Mouse (Mus musculus) midbrain, embryonic 10.5 days (tissue): ENCODE measurements around the gene Traf2. TPM values are rescaled to one million over a fixed set of nuclear protein-coding genes. Genes with fewer than 3 reads are reported as not detected.

ENCODE experiments used
- DNase-seq: peaks from one replicate; pipeline ENCODE4 v3.0.0-alpha.2; 2017; ENCODE audit warnings: low spot score
- H3K27ac ChIP-seq: fragments of 300-500 bp; sonication (generic); replicated peaks from 2 replicates; pipeline ENCODE4 v1.5.1; 2016; ENCODE audit warnings: mild to moderate bottlenecking
- H3K27me3 ChIP-seq: fragments of 300-500 bp; sonication (generic); 2 replicates; pipeline ENCODE4 v1.6.1; 2016; ENCODE audit warnings: low read depth, mild to moderate bottlenecking; ENCODE audit not compliant: poor library complexity, severe bottlenecking
- H3K36me3 ChIP-seq: fragments of 300-500 bp; sonication (generic); 2 replicates; pipeline ENCODE4 v1.6.1; 2016; ENCODE audit warnings: mild to moderate bottlenecking, moderate library complexity
- H3K4me1 ChIP-seq: fragments of 300-500 bp; sonication (generic); 2 replicates; pipeline ENCODE4 v1.6.1; 2016
- H3K4me3 ChIP-seq: fragments of 300-500 bp; sonication (generic); 2 replicates; pipeline ENCODE4 v1.5.1; 2016; ENCODE audit warnings: mild to moderate bottlenecking, moderate library complexity
- H3K9me3 ChIP-seq: fragments of 300-500 bp; sonication (generic); replicated peaks from 2 replicates; pipeline ENCODE4 v1.6.1; 2016; ENCODE audit warnings: mild to moderate bottlenecking
- WGBS: fragments of 180-500 bp; shearing (Covaris S2); methylation state at CpG from one replicate; pipeline ENCODE4 v1.1.7; 2016; 5-methylcytosine and 5-hydroxymethylcytosine counted together
- polyA plus RNA-seq: library from polyadenylated mRNA; unstranded; fragments of >200 nt; fragmentation: Nextera tagmentation; extraction: Ambion mirVana; gene quantifications from 2 replicates; pipeline ENCODE4 v1.2.1, GENCODE M21; 2016

The Traf2 gene
- polyA plus RNA-seq, 1 experiment from 2014 or later, result 41.4 TPM

- Histone ChIP-seq H3K9me3 (no peaks in the 10 kb centered on the region), H3K27ac (no peak within 1 kb of the TSS), H3K27me3 (no peaks in the 10 kb centered on the region), H3K36me3 (no peaks in the 10 kb centered on the region), H3K4me3 (no peak within 1 kb of the TSS), H3K4me1 (peaks cover 7% of the 10 kb centered on the region; the same call in 1 of the 2 replicates)
- 89% methylated on average over 5 of the region's 5 CpGs for WGBS
- no peak for DNase-seq
Observed at GRCm38 (mm10) chr2:25493476-25493961, 53.2 kb downstream of the Traf2 start, which contains the start of gene Lcn12. Lcn12 (minus strand) TSS chr2:25493911.

GRCm38 (mm10) chr2:25492988-25493387, 53.8 kb downstream of the Traf2 start:
- Histone ChIP-seq H3K4me1 (0 out of 2 replicates have a peak, but pooled peaks cover 4% of the 10 kb centered on the region), H3K9me3 (no peaks in the 10 kb centered on the region), H3K36me3 (no peaks in the 10 kb centered on the region), H3K4me3 (no peak overlapping the region), H3K27ac (no peak overlapping the region), H3K27me3 (no peaks in the 10 kb centered on the region)
- no peak for DNase-seq
- 83% methylated on average over 5 of the region's 5 CpGs for WGBS

- Histone ChIP-seq H3K36me3 (no peaks in the 10 kb centered on the region), H3K27ac (no peak overlapping the region), H3K4me1 (0 out of 2 replicates have a peak, but pooled peaks cover 6% of the 10 kb centered on the region), H3K9me3 (no peaks in the 10 kb centered on the region), H3K4me3 (no peak overlapping the region), H3K27me3 (no peaks in the 10 kb centered on the region)
- DNase-seq, result no peak
- 83% methylated on average over 7 of the region's 7 CpGs for WGBS
Observed at GRCm38 (mm10) chr2:25488671-25489068, 58.1 kb downstream of the Traf2 start.

GRCm38 (mm10) chr2:25487965-25488670, 58.6 kb downstream of the Traf2 start:
- H3K4me3 ChIP-seq, result no peak overlapping the region
- no peak for DNase-seq
- 0 out of 2 replicates have a peak, but pooled peaks cover 6% of the 10 kb centered on the region for H3K4me1 ChIP-seq
- no peak overlapping the region for H3K27ac ChIP-seq
- no peaks in the 10 kb centered on the region for H3K9me3 ChIP-seq
- 78% methylated on average over 6 of the region's 6 CpGs for WGBS
- H3K36me3 ChIP-seq, result no peaks in the 10 kb centered on the region
- H3K27me3 ChIP-seq, result no peaks in the 10 kb centered on the region

GRCm38 (mm10) chr2:25484901-25485647, 61.7 kb downstream of the Traf2 start:
- no peak for DNase-seq
- no peaks in the 10 kb centered on the region for H3K36me3 ChIP-seq
- WGBS, result 75% methylated on average over 11 of the region's 11 CpGs
- no peaks in the 10 kb centered on the region for H3K9me3 ChIP-seq
- no peak overlapping the region for H3K4me3 ChIP-seq
- no peak overlapping the region for H3K27ac ChIP-seq
- no peaks in the 10 kb centered on the region for H3K27me3 ChIP-seq
- 0 out of 2 replicates have a peak, but pooled peaks cover 6% of the 10 kb centered on the region for H3K4me1 ChIP-seq

- no peaks in the 10 kb centered on the region for H3K27me3 ChIP-seq
- no peaks in the 10 kb centered on the region for H3K36me3 ChIP-seq
- WGBS, result 30% methylated on average over 7 of the region's 7 CpGs
- no peaks in the 10 kb centered on the region for H3K9me3 ChIP-seq
- H3K27ac ChIP-seq, result no peak overlapping the region
- no peak overlapping the region for H3K4me3 ChIP-seq
- 0 out of 2 replicates have a peak, but pooled peaks cover 6% of the 10 kb centered on the region for H3K4me1 ChIP-seq
- peak; percentile 36 for DNase-seq
Observed at GRCm38 (mm10) chr2:25482969-25483368, 63.8 kb downstream of the Traf2 start.

GRCm38 (mm10) chr2:25480541-25480940, 66.2 kb downstream of the Traf2 start:
- Histone ChIP-seq H3K27ac (no peak overlapping the region), H3K27me3 (no peaks in the 10 kb centered on the region), H3K4me1 (0 out of 2 replicates have a peak, but pooled peaks cover 6% of the 10 kb centered on the region), H3K4me3 (no peak overlapping the region), H3K9me3 (no peaks in the 10 kb centered on the region), H3K36me3 (no peaks in the 10 kb centered on the region)
- DNase-seq, result no peak
- 83% methylated on average over 1 of the region's 1 CpGs for WGBS

GRCm38 (mm10) chr2:25479551-25480311, 67.0 kb downstream of the Traf2 start:
- WGBS, result 80% methylated on average over 10 of the region's 10 CpGs

GRCm38 (mm10) chr2:25477967-25478675, 68.6 kb downstream of the Traf2 start:
- H3K4me1 ChIP-seq, result no peaks in the 10 kb centered on the region
- no peak overlapping the region for H3K27ac ChIP-seq
- no peaks in the 10 kb centered on the region for H3K36me3 ChIP-seq
- DNase-seq, result no peak
- WGBS, result 89% methylated on average over 3 of the region's 3 CpGs
- no peak overlapping the region for H3K4me3 ChIP-seq
- no peaks in the 10 kb centered on the region for H3K9me3 ChIP-seq
- no peaks in the 10 kb centered on the region for H3K27me3 ChIP-seq

More at GRCm38 (mm10) chr2:25479551-25480311, 67.0 kb downstream of the Traf2 start:
- Histone ChIP-seq H3K4me1 (no peaks in the 10 kb centered on the region), H3K27me3 (no peaks in the 10 kb centered on the region), H3K9me3 (no peaks in the 10 kb centered on the region), H3K4me3 (no peak overlapping the region), H3K27ac (no peak overlapping the region), H3K36me3 (no peaks in the 10 kb centered on the region)
- no peak for DNase-seq

- Histone ChIP-seq H3K4me3 (no peak overlapping the region), H3K36me3 (no peaks in the 10 kb centered on the region), H3K27ac (no peak overlapping the region), H3K9me3 (no peaks in the 10 kb centered on the region), H3K4me1 (no peaks in the 10 kb centered on the region), H3K27me3 (no peaks in the 10 kb centered on the region)
- 88% methylated on average over 8 of the region's 8 CpGs for WGBS
- DNase-seq, result no peak
Observed at GRCm38 (mm10) chr2:25477541-25477940, 69.2 kb downstream of the Traf2 start.

- DNase-seq, result no peak
- no peaks in the 10 kb centered on the region for H3K27me3 ChIP-seq
- H3K9me3 ChIP-seq, result no peaks in the 10 kb centered on the region
- WGBS, result 76% methylated on average over 2 of the region's 2 CpGs
- no peak overlapping the region for H3K27ac ChIP-seq
- no peak overlapping the region for H3K4me3 ChIP-seq
- H3K36me3 ChIP-seq, result no peaks in the 10 kb centered on the region
- peaks cover 6% of the 10 kb centered on the region for H3K4me1 ChIP-seq
Observed at GRCm38 (mm10) chr2:25472550-25472949, 74.2 kb downstream of the Traf2 start.

GRCm38 (mm10) chr2:25469969-25470368, 76.8 kb downstream of the Traf2 start, which contains the start of gene Ptgds:
Ptgds (minus strand) TSS chr2:25470046.
- Histone ChIP-seq H3K27me3 (no peaks in the 10 kb centered on the region), H3K27ac (no peak within 1 kb of the TSS; the same call in 1 of the 2 replicates), H3K4me1 (peaks cover 28% of the 10 kb centered on the region), H3K4me3 (no peak within 1 kb of the TSS), H3K36me3 (no peaks in the 10 kb centered on the region), H3K9me3 (no peaks in the 10 kb centered on the region)
- WGBS, result 65% methylated on average over 6 of the region's 6 CpGs
- DNase-seq, result no peak
